Comparison of ENCODE assay signal across 13 mouse cellular contexts in the genomic region with DNA sequence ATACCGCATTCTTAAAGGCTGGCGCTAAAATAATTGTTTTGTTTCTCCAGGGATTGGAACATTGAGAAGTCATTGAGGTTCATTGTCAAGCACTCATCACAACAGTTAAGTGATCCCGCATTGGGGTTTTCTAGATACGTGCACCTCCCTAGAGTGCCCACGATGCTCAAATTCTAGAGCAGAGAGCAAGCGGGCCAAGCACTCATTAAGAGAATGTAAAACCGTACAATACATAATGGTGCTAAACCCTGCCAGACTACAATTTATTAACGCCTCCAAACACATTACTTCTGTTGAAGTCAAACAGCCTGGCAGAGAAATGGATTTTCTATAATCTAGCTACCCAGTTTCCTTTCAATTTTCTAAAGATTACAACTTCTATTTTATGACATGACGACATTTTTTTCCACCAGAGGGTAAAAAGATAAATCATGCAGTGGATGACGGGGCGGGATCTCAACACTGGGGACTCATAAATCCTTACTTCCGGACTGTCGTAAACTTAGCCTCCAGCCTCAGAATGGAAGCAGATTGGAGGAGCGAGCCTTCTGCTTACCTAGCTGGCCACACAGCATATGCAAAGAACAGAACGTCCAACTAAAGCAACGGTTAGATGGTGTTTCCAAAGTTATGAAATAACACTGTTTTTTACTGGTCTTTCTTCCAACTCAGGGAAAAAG.
DNase-seq lines count a peak whose midpoint lies in the region; ATAC-seq and TF ChIP-seq lines count a peak whose summit lies in the region.
"Had no signal": no experiment of that assay in that cellular context is flagged by ENCODE, and none has a peak within 500 bp of the region (broad histone marks: within the 10 kb centered on the region; RNA-seq: fewer than 3 reads in every experiment).

No protein-coding gene starts in this region.

- no peaks in the 10 kb centered on the region for H3K27me3 ChIP-seq in neural tube, embryonic 11.5 days (ENCODE audit: control insufficient read depth, insufficient read depth, low read length)
- no peaks in the 10 kb centered on the region for H3K27me3 ChIP-seq in liver, postnatal 0 days (ENCODE audit: insufficient read depth, low read length)
- H3K27me3 ChIP-seq: midbrain, embryonic 13.5 days had no signal

- no peak overlapping the region for H3K9ac ChIP-seq in neural tube, embryonic 11.5 days (ENCODE audit: low read length)
- no peak overlapping the region for H3K9ac ChIP-seq in liver, postnatal 0 days (replicated peaks)
- H3K9ac ChIP-seq: forebrain, postnatal 0 days; midbrain, embryonic 13.5 days had no signal

- DNase-seq in neural tube, embryonic 11.5 days (ENCODE audit: low spot score), result peak; percentile 17
- DNase-seq in neural tube, embryonic 10.5 days (ENCODE audit: extremely low spot score, low spot score), result no peak
- peak; percentile 23 to 35 for DNase-seq in adrenal gland, postnatal 36 days
- DNase-seq in kidney, postnatal 4 days, result peak; percentile 36 to 52
- DNase-seq in layer of hippocampus, adult 9-11 months, result no peak
- no peak for DNase-seq in liver, postnatal 0 days
- no peak for DNase-seq in gastrocnemius, postnatal 4 days (ENCODE audit: low spot score in 2 of 2)
- DNase-seq: cerebellum, adult 8-10 months; forebrain, postnatal 0 days; heart, adult 2 months; lung, adult 2 months; thymus, postnatal 25 days had no signal

- no peaks in the 10 kb centered on the region for H3K9me3 ChIP-seq in neural tube, embryonic 11.5 days (ENCODE audit: control insufficient read depth, low read length)
- no peaks in the 10 kb centered on the region; the same call in 1 of the 2 replicates for H3K9me3 ChIP-seq in liver, postnatal 0 days (ENCODE audit: low read length)
- H3K9me3 ChIP-seq: midbrain, embryonic 13.5 days had no signal

- H3K27ac ChIP-seq in neural tube, embryonic 11.5 days (ENCODE audit: low read depth, low read length), result no peak overlapping the region
- no peak overlapping the region for H3K27ac ChIP-seq in liver, postnatal 0 days (ENCODE audit: low read depth)
- H3K27ac ChIP-seq: heart, adult 2 months; midbrain, embryonic 13.5 days had no signal

- no peak for TF ChIP-seq EP300 in liver, postnatal 0 days (IDR thresholded peaks at IDR 0.05; ENCODE audit: low read depth)

- WGBS in neural tube, embryonic 11.5 days, result 65% methylated on average over 16 of the region's 16 CpGs
- WGBS in liver, postnatal 0 days (ENCODE audit: insufficient replicate concordance), result 82% methylated on average over 16 of the region's 16 CpGs

- no peak overlapping the region for H3K4me2 ChIP-seq in neural tube, embryonic 11.5 days (ENCODE audit: low read depth)
- H3K4me2 ChIP-seq in liver, postnatal 0 days (ENCODE audit: low read depth, low read length), result no peak overlapping the region
- H3K4me2 ChIP-seq: midbrain, embryonic 13.5 days had no signal

- no peaks in the 10 kb centered on the region for H3K4me1 ChIP-seq in neural tube, embryonic 11.5 days (ENCODE audit: control insufficient read depth, insufficient read depth, low read length)
- no peaks in the 10 kb centered on the region for H3K4me1 ChIP-seq in liver, postnatal 0 days (ENCODE audit: insufficient read depth)
- H3K4me1 ChIP-seq: midbrain, embryonic 13.5 days had no signal

- no peak for TF ChIP-seq CTCF in liver, postnatal 0 days (IDR thresholded peaks at IDR 0.05; ENCODE audit: low read depth)

- H3K4me3 ChIP-seq in neural tube, embryonic 11.5 days (ENCODE audit: low read depth, low read length), result no peak overlapping the region
- H3K4me3 ChIP-seq in liver, postnatal 0 days (ENCODE audit: low read depth, low read length), result no peak overlapping the region
- H3K4me3 ChIP-seq: heart, adult 2 months; midbrain, embryonic 13.5 days had no signal

- no peaks in the 10 kb centered on the region for H3K36me3 ChIP-seq in neural tube, embryonic 11.5 days (ENCODE audit: control insufficient read depth, insufficient read depth, low read length)
- no peaks in the 10 kb centered on the region for H3K36me3 ChIP-seq in liver, postnatal 0 days (replicated peaks; ENCODE audit: insufficient read depth, low read length)
- H3K36me3 ChIP-seq: midbrain, embryonic 13.5 days had no signal

- ATAC-seq in neural tube, embryonic 11.5 days (ENCODE audit: insufficient read depth, low FRiP score, low TSS enrichment), result peak; percentile 69
- no peak for ATAC-seq in liver, postnatal 0 days
- ATAC-seq: forebrain, postnatal 0 days; midbrain, embryonic 13.5 days had no signal

Comparison
In these comparisons a context has a peak if more than half of its experiments do, and no peak if none do; other contexts are left out.
1. DNase-seq: peak in neural tube, embryonic 11.5 days (single experiment), adrenal gland, postnatal 36 days (2 of 2) and kidney, postnatal 4 days (2 of 2); none in neural tube, embryonic 10.5 days (single experiment), layer of hippocampus, adult 9-11 months (single experiment), liver, postnatal 0 days (single experiment) and gastrocnemius, postnatal 4 days (0 of 2).